Mouse (Mus musculus): Measurements from ENCODE around the gene Igfbp6.

- TF ChIP-seq JUN (IDR thresholded peaks at IDR 0.05; ENCODE audit: insufficient read depth, low read depth, low read length) = no peak
- TF ChIP-seq KAT2A (IDR thresholded peaks at IDR 0.05; ENCODE audit: insufficient replicate concordance, low read length) = no peak
- no peak for TF ChIP-seq CTCF (conservative IDR thresholded peaks at IDR 0.05 in 1 of 2, IDR thresholded peaks at IDR 0.05 in 1 of 2; ENCODE audit: low read depth in 2 of 2, low read length in 2 of 2)
- no peak for TF ChIP-seq ZNF384 (IDR thresholded peaks at IDR 0.05; ENCODE audit: low read depth, low read length)
- TF ChIP-seq SIN3A (IDR thresholded peaks at IDR 0.05; ENCODE audit: low read length) = no peak
- no peak for TF ChIP-seq ZKSCAN1 (IDR thresholded peaks at IDR 0.05; ENCODE audit: borderline replicate concordance, low read depth, low read length)
- no peak for TF ChIP-seq HCFC1 (IDR thresholded peaks at IDR 0.05; ENCODE audit: low read depth, low read length)
- TF ChIP-seq POLR2A (IDR thresholded peaks at IDR 0.05; ENCODE audit: low read depth, low read length) = no peak
- no peak for TF ChIP-seq EP300 (IDR thresholded peaks at IDR 0.05; ENCODE audit: low read length)
Measured at GRCm38 (mm10) chr15:102112827-102113226, 31.3 kb upstream of the Igfbp6 start.
